Mouse (Mus musculus) liver, adult (tissue): Measurements from ENCODE around the gene Gm20388.
A peak's percentile ranks its signal among the peaks of the same experiment; 100 is the strongest.

Experiments
- GATA4 ChIP-seq: IDR thresholded peaks from 2 replicates; pipeline ENCODE4 v1.6.1; 2014; ENCODE audit warnings: mild to moderate bottlenecking, low read length; ENCODE audit not compliant: insufficient replicate concordance

Gm20388 gene

DNA sequence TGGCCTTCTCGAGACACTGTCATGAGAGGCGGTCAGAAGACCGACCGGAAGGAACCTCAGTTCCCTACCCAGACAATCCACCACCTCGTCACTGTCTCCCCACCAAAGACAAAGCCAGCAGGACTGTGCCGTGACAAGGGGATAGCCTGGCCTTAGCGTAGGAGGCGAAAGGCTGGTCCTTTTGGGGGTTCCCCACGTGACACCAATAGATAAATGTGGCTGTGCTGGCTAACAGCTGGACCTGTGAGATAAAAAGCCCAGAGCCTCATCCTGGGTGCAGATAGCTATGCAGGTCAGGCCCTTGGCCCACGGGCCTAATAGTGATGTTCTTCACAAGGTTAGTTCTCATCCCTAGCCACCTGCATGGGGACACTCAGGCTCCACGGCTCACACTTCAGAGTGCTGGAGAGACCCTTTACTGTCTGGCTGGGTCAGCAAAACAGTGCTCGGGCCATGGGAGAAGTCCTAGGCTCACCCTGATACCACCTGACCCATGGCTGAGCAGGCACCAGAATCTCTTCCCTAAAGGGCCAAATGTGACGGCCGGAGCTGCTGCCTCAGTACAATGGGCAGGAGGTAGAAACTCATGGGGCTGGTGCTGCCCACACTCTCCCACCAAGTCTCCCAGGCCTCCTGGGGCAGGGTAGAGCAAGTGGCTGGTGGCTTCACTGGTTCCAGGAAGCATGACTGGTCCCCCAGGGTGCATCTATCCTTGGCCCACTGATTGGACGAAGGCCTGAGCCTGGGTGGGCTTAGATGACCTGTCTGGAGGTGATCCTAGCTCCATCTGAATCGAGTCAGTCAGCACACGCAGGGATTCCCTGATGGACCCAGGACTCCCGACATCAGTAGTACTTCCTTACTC lies 1988.8 kb downstream of the Gm20388 start:
- no peak for TF ChIP-seq GATA4

- TF ChIP-seq GATA4 = no peak
Measured at GRCm38 (mm10) chr8:121901498-121902236, 1991.0 kb downstream of the Gm20388 start.

DNA sequence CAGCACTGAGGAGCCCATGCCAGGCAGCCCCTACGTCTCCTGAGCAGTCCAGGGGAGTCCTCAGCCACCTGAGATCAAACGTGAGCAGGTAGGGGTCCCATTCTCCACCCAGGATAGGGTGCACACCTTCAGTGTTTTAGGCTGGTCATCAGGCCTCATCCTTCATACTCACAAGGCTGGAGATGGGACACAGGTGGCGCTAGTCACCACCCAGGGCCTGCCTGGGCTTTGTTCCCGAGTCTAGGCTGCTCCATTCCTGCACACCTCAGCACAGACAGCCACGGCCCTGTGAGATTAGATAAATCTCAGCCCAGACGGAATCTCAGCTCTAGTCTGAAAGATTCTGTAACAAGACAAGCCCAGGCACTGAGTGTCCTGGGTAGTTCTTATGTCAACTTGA lies 1993.3 kb downstream of the Gm20388 start:
- TF ChIP-seq GATA4 = no peak

DNA sequence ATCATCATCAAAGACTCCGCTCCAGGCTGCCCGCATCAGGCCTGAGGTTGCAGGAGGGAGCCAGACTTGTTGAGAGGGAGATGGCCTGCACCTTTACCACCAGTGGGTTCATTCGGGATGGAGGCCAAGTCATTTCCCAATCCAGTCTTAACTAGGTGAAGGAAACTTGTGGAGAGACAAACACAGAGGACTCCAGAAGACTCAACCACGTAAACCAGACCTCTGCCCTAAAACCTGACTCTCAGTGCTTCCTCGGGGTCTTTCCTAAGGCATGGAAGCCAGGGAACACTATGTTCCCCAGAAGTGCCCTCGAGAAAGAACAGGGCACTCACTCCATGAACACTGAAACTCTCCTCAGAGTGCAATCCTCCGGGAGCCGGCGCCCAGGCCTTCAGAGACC lies 1994.4 kb downstream of the Gm20388 start:
- no peak for TF ChIP-seq GATA4

DNA sequence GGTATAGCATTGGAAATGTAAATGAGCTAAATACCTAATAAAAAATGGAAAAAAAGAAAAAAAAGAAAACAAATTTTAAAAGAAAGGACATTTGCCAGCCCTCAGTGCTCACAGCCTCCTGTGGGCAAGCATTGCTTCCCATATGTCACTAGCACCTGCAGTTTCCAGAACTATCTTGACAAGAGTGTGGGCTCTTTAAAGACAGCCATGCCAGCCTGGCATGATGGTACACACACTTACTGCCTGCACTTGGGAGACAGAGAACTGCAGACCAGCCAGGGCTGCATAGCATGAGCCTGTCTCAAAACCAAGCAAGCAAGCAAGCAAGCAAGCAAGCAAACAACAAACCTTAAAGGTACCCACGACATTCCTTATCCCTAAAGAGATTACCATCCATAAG lies 1994.8 kb downstream of the Gm20388 start:
- TF ChIP-seq GATA4 = no peak

- no peak for TF ChIP-seq GATA4
Measured at GRCm38 (mm10) chr8:121905864-121906263, 1995.2 kb downstream of the Gm20388 start.

- TF ChIP-seq GATA4 = peak; percentile 54; the same call in 1 of the 2 replicates
Measured at GRCm38 (mm10) chr8:121906542-121907512, 1996.2 kb downstream of the Gm20388 start.

- TF ChIP-seq GATA4 = peak; percentile 26; the same call in 1 of the 2 replicates
Measured at GRCm38 (mm10) chr8:121907587-121908248, 1997.1 kb downstream of the Gm20388 start, which contains the start of gene Slc7a5. Gene Slc7a5 (minus strand): TSS chr8:121907694.

- no peak for TF ChIP-seq GATA4
Measured at GRCm38 (mm10) chr8:121908378-121909147, 1997.9 kb downstream of the Gm20388 start.

GRCm38 (mm10) chr8:121909148-121909541 lies 1998.5 kb downstream of the Gm20388 start:
- TF ChIP-seq GATA4 = no peak

DNA sequence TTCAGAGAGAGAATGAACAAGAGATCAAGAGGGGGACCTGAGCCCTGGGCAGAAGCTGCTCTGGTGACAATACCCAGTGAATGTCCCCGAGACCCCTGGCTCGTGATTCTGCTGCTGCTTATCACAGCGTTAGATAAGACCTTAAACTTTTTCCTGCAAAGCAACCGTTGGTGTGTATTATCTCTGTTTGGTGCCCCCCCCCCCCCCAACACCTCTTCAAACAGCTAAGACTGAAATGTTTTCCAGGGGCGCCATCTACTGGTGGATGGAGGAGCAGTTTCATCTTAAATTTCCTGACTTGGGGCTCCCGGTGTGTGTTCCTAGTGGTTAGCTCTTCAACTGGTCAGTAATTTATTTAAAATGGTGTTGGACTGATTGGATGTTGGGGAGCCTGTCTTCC lies 1999.0 kb downstream of the Gm20388 start:
- TF ChIP-seq GATA4 = peak; percentile 22; the same call in 1 of the 2 replicates

DNA sequence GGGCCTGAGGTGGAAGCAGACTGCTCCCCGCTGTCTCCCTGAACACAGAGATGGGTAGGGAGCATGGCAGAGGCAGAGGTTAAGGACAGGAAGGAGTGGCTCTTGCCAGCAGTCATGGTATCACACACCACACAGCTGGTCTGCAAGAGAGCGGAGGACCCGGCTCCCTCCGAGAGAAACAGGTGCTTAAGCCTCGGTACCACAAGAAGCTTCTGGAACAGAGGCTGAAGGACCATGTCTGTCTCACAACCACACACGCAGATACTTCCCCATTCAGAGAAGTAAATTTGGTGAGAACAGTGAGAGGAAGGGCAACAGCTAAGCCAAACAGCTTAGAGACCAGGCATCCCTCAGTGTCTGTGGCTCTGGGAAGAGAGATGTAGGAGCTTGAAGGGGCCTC lies 2000.8 kb downstream of the Gm20388 start:
- no peak for TF ChIP-seq GATA4

GRCm38 (mm10) chr8:121911987-121912386 lies 2001.3 kb downstream of the Gm20388 start:
- no peak for TF ChIP-seq GATA4

- TF ChIP-seq GATA4 = no peak
Measured at GRCm38 (mm10) chr8:121912831-121913230, 2002.2 kb downstream of the Gm20388 start.

DNA sequence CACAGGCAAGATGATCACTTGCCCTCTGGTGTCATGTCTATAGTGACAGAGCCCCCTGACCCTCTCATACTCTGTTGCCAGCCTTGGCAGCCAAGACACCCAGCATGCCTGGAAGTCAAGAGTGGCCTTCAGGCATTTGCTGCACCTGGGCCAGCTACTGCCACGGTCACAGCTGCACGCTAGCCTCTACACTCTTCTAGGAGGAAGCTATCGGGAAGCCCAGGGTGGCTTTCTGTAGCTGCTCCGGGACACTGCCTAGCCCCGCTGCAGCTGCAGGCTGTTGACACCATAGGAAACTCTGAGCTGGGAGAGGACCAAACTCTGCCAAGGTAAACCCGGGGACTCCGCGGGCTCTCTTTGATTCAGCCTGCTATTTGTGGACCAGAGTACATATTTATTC lies 2002.7 kb downstream of the Gm20388 start:
- no peak for TF ChIP-seq GATA4
